Mouse (Mus musculus) common myeloid progenitor, adult 5-6 weeks (primary cell): ENCODE measurements around the gene Tbc1d23. TPM values are rescaled to one million over a fixed set of nuclear protein-coding genes. Genes with fewer than 3 reads are reported as not detected.
A peak's percentile ranks its signal among the peaks of the same experiment; 100 is the strongest.

Experiments
- ATAC-seq: replicated peaks from 2 replicates; pipeline ENCODE4 v1.8.0; 2016; ENCODE audit warnings: low read depth, mild to moderate bottlenecking, moderate TSS enrichment, inconsistent platforms; ENCODE audit not compliant: poor library complexity, severe bottlenecking
- total RNA-seq: library from RNA; stranded (forward); fragments of 200-1000, 187-1606 nt; gene quantifications from 2 replicates; pipeline ENCODE4 v1.2.3, GENCODE M21; 2017

The Tbc1d23 gene
- total RNA-seq, 1 experiment from 2014 or later: 34.9 TPM

DNA sequence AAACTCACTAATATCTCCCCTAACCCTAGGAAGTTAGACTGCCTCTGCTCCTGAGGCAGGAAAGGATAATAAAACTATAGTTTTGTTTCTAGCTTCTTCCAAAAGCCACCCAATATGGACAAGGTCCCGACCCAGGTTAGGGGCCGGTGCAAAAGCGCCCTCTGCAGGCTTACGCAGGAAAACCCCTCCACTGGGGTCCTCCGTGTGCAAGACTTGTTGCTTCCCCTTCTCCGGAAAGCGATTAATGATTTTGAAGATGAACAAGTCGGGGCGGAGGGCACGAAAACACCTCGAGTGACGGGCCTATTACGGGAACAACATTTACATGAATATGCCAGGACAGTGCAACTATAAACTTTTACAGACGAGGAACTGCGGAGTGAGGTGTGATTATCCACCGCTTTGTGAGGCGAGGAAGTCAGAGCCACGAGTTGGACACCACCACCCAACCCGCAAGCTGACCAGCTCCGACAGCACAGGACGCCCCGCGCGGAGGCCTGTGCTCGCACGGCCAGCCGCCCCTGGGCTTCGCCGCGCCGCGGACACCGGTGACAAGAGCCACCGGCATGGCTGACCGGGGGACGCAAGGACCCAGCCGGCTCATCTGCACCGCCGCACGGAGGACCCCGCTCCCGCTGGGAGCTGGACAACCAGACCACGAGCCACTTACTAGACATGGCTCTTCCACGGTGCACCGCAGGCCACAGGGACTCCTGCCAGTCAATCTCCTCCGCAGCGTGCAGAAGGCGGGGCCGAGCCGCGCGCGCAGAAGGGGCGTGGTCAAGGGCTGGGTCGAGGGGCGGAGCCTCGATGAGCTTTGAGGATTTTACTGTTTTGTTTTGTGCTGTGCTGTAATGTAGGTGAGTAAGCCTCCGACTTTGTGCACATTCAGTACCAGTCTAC is 64.4 kb downstream of the Tbc1d23 start, which contains the start of gene Nit2:
Gene Nit2, minus strand, starts transcription at position 731 of the 903 bp plus-strand sequence.
- peak; percentile 95 for ATAC-seq

DNA sequence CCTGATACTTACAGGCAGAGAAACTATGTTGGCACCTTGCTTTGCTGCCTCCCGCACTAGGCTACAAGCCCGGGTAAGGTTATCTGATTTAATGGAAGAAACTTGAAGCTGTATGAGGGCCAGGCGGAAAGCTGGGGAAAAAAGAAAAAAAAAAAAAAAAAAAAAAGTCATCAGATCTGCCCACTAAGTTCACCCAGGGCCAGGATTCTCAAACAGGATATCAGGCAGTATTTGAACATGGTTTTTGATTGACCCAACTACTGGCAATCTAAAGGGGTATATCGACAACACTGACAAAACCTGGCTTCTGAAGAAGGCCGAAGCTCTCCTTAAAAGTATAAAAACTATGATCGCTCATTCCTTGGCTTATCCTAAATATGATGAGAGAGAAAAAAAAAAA is 65.2 kb downstream of the Tbc1d23 start:
- ATAC-seq: no peak

DNA sequence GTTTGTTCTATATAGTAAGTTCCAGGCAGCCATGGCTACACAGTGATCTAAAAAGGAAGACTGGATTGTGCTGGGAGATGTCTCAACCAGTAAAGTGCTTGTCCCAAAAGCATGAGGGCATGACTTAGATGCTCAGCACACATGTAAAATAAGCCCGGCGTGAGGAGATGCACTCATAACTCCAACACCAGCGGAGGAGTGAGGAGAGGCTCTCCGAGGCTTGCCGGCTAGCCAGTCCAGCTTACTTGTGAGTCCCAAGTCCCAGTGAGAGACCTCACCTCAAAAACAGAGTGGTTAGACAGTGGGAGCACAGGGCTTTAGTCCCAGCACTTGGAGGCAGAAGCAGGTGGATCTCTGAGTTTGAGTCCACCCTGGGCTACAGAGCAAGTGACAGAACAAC is 66.1 kb downstream of the Tbc1d23 start:
- no peak for ATAC-seq

DNA sequence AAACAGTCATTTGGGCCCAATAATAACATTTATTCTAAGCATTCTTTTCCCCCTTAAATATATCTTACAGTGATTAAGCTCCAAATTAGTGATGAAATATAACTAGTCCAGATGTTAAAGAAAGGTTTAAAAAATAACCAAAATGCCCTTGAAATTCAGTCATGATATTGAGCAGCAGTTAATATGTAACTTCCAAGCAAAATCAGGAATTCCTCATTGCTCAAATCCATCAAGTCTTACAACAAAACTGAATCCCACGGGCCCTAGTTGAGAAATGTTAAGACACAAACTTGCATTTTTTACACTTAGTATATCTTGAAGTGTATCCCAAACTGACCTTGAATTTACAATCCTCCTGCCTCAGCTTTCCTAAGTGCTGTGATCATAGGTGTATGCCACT is 67.6 kb downstream of the Tbc1d23 start:
- ATAC-seq: no peak

DNA sequence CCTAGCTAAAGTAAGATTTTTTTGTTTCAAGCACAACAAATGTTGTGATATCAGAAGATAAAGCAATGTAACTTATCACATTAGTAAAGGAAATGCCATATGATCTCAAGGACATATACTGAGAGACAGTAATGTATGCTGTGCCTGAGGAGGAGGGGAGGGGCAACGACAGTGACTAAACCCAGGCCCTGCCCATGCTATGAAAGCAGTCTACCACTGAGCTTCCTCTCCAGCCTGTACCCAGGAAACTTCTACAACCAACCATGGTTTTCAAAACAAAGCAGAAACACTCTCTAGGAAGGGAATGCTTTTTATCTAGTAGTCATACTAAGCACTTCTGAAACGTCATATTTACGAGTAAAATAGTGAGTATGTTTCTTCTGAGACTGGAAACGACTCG is 68.5 kb downstream of the Tbc1d23 start:
- ATAC-seq: no peak

DNA sequence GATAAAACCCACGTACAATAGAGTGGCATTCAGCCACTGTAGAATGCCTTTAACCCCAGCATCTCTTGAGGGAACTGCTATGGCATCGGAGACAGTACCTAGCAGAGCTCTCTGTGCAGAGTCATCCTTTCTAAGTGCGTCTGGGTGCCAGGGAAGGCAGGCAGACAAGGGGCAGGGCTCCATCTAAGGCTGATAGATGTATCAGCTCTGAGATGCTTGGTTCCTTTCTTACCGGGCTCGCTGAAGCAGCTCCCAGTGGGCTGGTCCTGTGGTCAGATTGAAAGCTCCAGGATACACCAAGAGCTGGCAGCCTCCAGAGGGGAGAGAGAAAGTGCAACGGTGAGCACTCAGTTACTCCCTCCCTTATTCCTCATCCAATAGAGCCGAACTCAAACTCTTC is 71.5 kb downstream of the Tbc1d23 start:
- no peak for ATAC-seq

DNA sequence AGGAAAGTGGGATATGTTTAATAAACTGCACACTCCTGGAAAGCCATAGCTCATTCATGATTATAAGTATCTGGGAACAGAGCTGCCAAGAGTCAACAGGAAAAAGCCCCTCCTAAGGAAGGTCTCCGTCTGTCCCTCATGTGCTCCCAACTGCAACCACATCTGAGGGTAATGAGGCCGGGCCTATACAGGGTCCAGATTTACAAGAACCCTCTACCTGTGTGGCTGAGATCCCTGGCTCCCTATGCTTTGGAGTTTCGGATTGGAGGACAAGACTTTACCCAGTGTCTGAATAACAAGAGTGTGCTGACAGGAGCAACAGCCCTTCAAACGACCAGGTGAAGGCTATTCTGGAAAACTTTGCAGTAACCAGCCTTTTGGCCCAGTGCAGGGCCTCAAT is 73.6 kb downstream of the Tbc1d23 start:
- no peak for ATAC-seq

DNA sequence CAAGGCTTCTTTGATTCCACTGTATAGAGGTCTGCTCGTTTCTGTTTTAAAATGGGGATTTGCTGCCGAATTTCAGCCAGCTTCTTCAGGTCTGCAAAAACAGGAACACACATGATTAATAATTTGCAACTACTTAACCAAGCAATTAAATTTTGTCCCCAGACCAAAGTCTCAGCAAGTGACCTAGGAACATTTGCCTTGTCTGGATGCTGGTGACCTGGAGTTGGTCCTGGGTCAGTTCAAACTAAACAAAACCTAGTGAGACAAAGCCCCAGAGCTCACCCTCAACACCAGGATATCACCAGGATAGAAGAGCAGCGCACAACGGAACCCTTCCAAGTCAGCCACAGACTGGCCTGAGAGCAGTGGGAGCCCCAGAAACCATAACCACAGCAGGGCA is 74.2 kb downstream of the Tbc1d23 start:
- ATAC-seq: no peak

DNA sequence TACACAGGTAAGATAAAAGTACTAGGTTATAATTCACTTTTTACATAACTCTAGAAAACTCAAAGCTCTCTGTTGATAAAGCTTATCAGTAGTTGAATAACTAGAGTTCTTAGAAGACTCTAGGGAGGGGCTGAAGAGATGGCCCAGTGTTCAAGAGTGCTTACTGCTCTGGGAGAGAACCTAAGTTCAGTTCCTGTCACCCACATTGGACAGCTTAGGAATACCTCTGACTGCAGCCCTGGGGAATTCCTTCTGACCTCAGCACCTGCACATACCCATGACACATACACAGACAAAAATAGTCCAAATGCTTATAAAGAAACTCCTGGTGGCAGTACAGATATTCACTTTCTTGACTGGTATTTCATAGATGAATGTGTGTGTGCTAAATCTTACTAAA is 75.4 kb downstream of the Tbc1d23 start:
- no peak for ATAC-seq

DNA sequence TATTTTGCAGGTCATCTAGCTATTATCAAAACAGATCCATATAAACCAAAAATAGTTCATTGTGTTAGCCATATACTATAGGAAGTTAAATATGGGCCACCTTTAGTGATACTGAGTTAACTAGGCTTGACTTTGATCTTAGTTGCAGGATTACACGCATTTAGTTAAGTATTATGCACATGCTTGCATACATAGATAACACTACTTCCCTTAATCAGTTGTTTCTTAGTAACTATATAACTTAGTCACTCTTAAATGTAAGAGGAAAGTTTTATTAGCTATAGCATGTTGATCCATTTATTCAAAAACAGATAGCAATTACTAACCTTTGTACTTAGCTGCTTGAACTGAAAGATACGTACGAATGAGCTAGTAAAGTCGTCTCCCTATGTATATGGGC is 79.9 kb downstream of the Tbc1d23 start:
- no peak for ATAC-seq

DNA sequence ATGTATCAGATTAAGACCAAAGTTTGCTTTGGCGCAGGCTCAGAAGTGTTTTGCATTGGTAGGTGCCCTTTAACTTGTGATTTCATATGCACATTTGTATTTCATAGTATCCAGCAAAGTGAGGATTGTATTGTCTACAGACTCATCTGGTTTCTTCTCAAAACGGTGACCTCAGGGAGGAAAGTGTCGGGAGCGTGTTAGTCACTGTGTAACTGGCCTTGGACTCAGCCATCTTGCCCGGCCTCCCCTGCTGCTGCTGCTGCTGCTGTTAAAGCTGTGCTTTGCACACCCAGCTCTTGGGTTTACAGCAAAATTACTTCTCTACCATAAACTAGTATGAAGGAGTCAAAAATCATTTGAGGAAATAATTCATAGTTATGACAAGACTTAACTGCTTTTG is 86.6 kb downstream of the Tbc1d23 start:
- no peak for ATAC-seq

DNA sequence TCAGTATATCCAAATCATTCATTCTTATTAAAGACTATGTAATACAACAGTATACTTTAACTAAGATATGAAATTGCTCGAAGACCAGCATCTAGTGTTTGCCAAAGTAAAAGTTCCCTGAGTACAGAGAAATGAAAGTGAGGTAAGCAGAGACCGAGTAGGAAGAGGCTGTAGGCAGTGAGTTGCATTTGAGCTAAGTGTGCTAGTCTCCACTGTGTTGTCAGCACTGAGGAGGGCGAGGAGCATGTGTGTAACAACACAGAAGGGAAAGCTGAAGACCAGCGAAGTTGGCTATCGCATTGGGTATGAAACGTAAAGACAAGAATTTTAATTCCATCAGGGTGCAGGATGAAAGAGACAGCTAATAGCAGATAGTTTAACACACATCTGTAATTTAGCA is 97.7 kb downstream of the Tbc1d23 start:
- ATAC-seq: no peak

DNA sequence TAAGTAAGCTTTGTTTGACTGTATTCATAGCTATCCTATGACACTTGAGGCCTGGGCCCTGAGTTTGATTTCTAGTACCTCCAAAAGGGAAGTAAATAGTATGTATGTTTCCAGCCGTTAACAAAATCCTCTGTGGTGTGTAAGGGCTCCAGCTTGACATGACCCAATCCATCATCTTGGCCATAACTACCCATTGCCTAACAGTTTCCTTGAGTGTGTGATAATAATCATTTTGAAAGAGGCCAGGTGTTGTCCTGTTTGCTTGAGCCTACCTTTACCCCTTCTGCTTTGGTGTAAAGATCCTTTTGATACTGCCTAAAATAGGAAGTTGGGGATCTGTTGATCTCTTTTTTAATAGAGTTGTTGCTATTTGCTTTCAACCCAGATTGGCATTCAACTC is 99.0 kb downstream of the Tbc1d23 start:
- ATAC-seq: peak; percentile 63

DNA sequence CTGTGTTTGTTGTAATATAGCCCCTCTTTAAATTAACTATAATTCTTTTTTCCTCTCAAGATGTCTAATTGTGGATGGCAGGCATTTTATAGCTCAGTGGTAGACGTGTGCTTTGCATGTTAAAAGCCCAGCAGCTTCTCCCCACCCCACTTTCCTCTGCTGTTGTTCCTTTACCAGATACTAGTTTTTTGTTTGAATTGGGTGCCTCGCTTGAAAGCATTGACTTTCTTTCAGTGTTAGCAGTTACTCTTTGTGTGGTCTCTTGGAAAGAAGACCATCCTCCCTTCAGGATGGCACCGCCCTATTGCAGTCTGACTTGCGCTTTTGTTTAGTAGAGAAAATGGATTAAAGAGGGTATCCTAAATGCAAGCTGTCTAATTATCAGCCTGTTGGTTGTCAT is 99.8 kb downstream of the Tbc1d23 start:
- no peak for ATAC-seq

DNA sequence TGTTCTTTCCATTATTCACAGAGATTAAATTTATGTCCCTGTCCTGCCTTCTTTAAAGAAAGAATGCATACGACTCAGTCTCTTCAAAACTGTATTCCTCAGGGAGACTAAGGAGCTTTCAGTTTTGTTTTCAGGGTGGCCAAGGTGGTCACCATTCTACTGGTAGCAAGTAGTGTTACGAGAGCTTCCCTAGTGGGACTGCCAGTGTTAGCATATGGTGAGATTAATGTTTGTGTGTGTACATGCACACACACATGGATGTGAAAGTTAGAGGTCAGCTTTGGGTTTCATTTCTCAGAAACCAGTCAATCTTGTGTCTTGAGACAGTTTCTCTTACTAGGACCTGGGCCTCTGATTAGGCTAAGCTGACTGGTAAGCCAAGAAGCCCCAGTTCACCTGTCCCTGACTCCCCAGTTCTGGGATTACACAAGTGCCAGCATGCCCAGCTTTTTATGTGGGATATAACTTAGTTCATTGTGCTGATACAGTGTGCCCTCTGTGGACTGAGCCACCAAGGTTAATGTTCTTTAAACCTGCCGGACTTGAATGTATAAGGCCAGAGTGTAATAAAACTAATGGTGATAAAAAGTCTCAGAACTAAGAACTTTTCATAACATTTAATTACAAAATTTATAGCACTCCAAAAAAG is 100.4 kb downstream of the Tbc1d23 start:
- ATAC-seq: peak; percentile 72

DNA sequence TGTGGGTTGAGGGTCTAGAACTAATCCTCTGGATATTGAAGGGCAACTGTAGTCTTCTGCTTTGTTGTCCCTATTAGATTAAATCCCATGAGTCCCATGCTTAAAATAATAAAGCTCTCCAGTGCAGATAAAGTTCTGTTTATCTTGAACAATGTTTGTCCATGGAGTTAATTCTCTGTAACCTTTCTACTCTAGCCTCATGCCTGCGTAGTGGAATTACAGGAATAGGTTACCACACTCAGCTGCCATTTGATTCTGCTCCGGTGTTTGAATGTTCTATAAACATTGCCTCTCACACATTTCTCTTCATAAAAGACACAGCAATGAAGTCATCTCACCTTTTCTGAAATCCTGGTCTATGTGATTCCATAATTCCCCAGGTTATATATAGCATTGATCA is 103.5 kb downstream of the Tbc1d23 start:
- no peak for ATAC-seq

DNA sequence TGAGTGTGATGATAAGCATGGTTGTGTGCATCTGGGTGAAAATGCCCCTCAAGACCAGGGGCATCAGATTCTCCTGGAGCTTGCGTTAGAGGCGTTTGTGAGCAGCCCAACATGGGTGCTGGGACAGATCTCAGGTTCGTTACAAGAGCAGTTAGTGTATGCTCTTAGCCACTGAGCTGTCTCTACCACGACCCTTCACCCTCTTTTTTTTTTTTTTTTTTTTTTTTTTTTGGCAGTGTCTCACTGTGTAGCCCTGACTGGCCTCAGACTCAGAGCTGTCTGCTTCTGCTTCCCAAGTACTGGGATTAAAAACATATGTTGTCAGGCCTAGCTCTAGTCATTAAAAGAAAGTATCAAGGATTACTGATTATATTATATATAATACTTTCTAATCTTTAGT is 105.0 kb downstream of the Tbc1d23 start:
- ATAC-seq: no peak

DNA sequence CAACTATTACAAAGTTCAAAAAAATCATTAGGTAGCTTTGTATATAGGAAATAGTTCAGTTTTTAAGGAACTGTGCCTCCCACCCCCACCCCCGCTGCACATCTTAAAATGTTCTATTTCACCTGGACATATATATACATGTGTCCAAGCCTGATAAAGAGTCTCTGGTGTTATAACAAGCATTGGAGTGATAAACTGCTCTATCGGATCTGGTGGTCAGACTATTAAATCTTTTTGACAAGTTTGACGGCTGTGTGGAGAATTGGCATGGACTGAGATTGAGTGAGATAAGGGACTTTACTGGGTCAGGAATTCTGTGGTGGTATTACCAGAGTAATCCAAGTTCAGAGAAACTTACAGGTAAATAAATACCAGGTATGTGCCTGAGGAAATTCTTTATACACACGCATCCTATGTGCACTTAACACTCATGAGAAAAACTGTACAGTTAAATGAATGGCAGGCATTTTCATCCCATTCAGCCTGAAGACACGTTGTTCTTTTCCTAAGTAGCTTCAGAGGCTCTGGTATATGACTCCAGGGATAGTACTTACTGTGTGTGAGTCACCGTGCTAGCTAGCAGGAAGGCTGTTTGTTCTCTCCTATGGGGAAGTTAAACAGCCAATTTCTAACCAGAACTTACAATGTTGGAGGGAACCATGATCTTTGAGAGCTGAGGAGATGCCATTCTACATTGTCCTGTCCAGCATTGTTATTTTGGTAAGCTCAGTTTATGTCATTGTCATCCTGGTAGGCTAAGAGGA is 108.4 kb downstream of the Tbc1d23 start:
- no peak for ATAC-seq

DNA sequence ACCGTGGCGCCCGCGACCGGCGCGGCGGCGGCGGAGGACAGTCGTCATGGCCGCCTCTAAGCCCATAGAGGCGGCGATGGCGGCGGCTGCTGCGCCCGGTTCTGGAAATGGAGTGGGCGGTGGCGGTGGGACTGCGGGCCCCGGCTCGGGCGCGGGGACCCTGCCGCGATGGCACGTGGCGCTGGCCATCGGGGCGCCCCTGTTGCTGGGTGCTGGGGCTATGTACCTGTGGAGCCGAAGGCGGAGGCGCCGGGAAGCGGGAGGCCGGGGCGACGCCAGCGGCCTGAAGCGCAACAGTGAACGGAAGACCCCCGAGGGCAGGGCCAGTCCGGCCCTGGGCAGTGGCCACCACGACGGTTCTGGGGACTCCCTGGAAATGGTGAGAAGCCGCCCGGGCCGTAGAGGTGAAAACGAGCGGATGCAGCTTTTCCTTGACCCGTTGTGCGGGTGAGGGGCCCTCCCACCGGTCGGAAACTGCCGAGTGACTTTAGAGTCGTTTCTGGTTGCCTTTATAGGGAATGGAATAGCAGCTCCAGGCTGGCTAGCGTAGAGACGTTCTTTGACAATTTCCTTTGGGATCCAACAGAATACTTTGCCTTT is 109.4 kb downstream of the Tbc1d23 start:
- no peak for ATAC-seq
